Mouse (Mus musculus) lung, embryonic 16.5 days (tissue): ENCODE measurements around the gene Sh3gl1. TPM values are rescaled to one million over a fixed set of nuclear protein-coding genes. Genes with fewer than 3 reads are reported as not detected.

ENCODE experiments used
- ATAC-seq: fragments of 200-750 bp; cut with Nextera tagmentation; 2 replicates; pipeline ENCODE4 v1.8.0; 2017; ENCODE audit warnings: low read depth, mild to moderate bottlenecking, moderate library complexity
- H3K27ac ChIP-seq: fragments of 300-500 bp; sonication (generic); 2 replicates; pipeline ENCODE4 v1.5.1; 2014; ENCODE audit warnings: mild to moderate bottlenecking, control low read depth, low read length
- H3K27me3 ChIP-seq: fragments of 300-500 bp; sonication (generic); 2 replicates; pipeline ENCODE4 v1.6.1; 2014; ENCODE audit warnings: low read depth, low read length, mixed read lengths; ENCODE audit not compliant: control insufficient read depth, insufficient read depth
- H3K36me3 ChIP-seq: fragments of 300-500 bp; sonication (generic); 2 replicates; pipeline ENCODE4 v1.6.1; 2014; ENCODE audit warnings: low read length; ENCODE audit not compliant: control insufficient read depth, insufficient read depth
- H3K4me1 ChIP-seq: fragments of 300-500 bp; sonication (generic); replicated peaks from 2 replicates; pipeline ENCODE4 v1.6.1; 2014; ENCODE audit warnings: low read length, mixed read lengths; ENCODE audit not compliant: control insufficient read depth, insufficient read depth
- H3K4me2 ChIP-seq: fragments of 300-500 bp; sonication (generic); 2 replicates; pipeline ENCODE4 v1.6.1; 2014; ENCODE audit warnings: low read depth, low read length, control low read depth
- H3K4me3 ChIP-seq: fragments of 300-500 bp; sonication (generic); 2 replicates; pipeline ENCODE4 v1.5.1; 2014; ENCODE audit warnings: mild to moderate bottlenecking, low read length, control low read depth
- H3K9ac ChIP-seq: fragments of 300-500 bp; sonication (generic); 2 replicates; pipeline ENCODE4 v1.6.1; 2014; ENCODE audit warnings: low read length, control low read depth
- H3K9me3 ChIP-seq: fragments of 300-500 bp; sonication (generic); 2 replicates; pipeline ENCODE4 v1.6.1; 2016; ENCODE audit warnings: low read length; ENCODE audit not compliant: control insufficient read depth
- WGBS: fragments of 180-500 bp; shearing (Covaris S2); extraction: QIAGEN DNeasy Blood & Tissue Kit; methylation state at CpG from one replicate; pipeline ENCODE4 v1.1.7; 2014; 5-methylcytosine and 5-hydroxymethylcytosine counted together
- polyA plus RNA-seq: library from polyadenylated mRNA; unstranded; fragments of >200 nt; fragmentation: Nextera tagmentation; extraction: Ambion mirVana; gene quantifications from 2 replicates; pipeline ENCODE4 v1.2.1, GENCODE M21; 2015

The Sh3gl1 gene
- polyA plus RNA-seq, 1 experiment from 2014 or later, result 166 TPM

DNA sequence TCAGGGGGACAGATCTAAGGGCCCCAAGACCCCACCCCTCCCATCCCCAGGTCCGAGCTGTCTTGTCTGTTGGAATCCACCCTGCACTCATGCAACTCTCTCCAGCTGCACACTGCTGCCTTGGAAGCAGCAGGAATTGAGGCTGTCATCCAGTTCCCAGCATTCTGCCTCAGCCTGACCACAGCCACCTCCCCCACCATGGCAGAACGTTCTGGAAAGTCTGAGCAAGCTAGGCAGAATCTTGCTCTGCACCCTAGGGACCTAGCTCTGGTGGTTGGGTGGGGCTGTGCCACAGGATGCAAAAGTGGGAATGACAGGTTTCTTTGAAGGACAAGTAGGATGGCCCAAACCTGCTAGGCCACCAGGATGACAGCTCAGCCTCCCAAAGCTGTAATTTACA is 12.0 kb downstream of the Sh3gl1 start:
- Histone ChIP-seq H3K9ac (no peak overlapping the region), H3K4me3 (no peak overlapping the region), H3K27me3 (no peaks in the 10 kb centered on the region), H3K36me3 (peaks cover 3% of the 10 kb centered on the region), H3K4me1 (no peaks in the 10 kb centered on the region), H3K4me2 (no peak overlapping the region), H3K9me3 (no peaks in the 10 kb centered on the region), H3K27ac (no peak overlapping the region)
- WGBS, result 63% methylated on average over 2 of the region's 2 CpGs
- no peak for ATAC-seq

DNA sequence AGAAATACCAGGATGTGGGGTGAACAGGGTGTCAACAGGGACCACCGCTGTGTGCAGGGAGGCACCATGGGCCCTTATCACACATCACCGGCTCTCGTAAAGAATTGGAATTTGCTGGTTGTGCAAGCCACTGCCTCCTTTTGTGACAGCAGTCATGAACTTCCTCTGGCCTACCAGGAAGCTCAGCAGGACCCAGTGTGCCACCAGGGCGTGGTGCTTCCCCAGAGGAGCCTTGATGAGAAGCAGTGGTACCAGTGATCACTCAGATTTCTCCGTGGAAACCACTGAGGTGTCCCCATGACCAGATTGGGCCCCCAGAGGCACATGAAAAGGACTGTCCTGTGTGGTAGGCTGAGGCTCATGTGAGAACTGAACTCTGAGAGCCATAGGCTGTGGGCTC is 13.0 kb downstream of the Sh3gl1 start:
- 67% methylated on average over 5 of the region's 5 CpGs for WGBS
- no peak for ATAC-seq
- Histone ChIP-seq H3K27me3 (no peaks in the 10 kb centered on the region), H3K36me3 (peaks cover 12% of the 10 kb centered on the region), H3K4me3 (no peak overlapping the region), H3K4me2 (no peak overlapping the region), H3K27ac (no peak overlapping the region), H3K9ac (no peak overlapping the region), H3K9me3 (no peaks in the 10 kb centered on the region), H3K4me1 (no peaks in the 10 kb centered on the region)

DNA sequence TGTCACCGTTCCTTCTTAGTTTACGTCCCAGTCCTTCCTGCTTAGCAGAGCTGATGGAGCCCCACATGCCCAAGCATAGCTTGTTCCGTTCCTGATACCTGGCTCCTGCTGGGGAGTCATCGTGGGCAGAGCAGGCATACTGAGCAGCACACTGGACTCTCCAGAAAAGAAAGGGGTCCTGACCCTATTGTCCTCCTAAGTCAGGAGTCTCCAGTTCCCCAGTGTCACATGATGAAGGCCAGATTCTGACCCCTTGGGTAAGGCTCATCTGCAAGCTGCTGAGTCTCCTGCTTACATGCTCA is 13.5 kb downstream of the Sh3gl1 start:
- Histone ChIP-seq H3K9ac (no peak overlapping the region), H3K4me3 (no peak overlapping the region), H3K27me3 (no peaks in the 10 kb centered on the region), H3K27ac (no peak overlapping the region), H3K9me3 (no peaks in the 10 kb centered on the region), H3K36me3 (peaks cover 13% of the 10 kb centered on the region), H3K4me2 (no peak overlapping the region), H3K4me1 (no peaks in the 10 kb centered on the region)
- 85% methylated on average over 4 of the region's 4 CpGs for WGBS
- no peak for ATAC-seq

DNA sequence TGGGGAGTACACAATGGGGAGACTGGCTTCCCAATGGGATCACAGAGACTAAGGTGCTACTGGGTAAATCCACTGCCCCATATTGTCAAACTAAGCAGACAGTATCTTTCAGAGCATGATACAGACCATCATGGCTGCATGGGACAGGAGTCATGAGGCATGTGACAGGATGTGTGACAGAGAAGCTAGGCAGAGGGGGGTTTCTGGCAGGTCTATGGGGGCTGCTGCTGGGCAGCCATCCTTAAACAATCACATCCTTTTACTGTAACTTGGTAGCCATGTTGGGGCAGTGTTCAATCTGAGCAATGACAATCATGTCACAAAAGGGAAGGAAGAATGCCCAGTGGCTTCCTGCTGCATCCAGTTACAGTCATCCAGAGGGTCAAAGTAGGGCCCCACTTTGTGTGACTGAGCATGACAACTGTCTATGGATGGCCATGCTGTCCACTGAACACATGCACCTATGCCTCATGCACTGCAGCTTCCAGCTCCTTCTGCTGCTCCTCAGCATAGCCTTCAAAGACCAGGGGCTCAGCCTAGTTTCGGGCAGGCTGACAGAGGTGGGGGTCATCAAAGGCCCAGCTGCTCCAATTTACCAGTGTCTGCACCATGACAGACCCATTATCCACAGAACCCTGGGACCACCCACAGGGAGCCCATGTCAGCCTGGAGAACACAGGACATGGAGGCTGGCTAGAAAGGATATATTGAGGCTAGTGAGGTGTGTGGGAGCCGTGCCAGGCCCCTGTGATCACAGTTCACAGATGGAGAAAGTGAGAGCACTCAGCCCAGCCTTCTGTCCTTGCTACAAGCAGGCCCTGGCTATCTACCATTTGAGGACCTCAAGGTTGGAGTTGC is 14.1 kb downstream of the Sh3gl1 start:
- Histone ChIP-seq H3K27ac (no peak overlapping the region), H3K4me2 (no peak overlapping the region), H3K36me3 (peaks cover 19% of the 10 kb centered on the region), H3K9me3 (no peaks in the 10 kb centered on the region), H3K4me3 (no peak overlapping the region), H3K4me1 (no peaks in the 10 kb centered on the region), H3K27me3 (no peaks in the 10 kb centered on the region), H3K9ac (no peak overlapping the region)
- ATAC-seq, result no peak
- WGBS, result 81% methylated on average over 2 of the region's 2 CpGs

DNA sequence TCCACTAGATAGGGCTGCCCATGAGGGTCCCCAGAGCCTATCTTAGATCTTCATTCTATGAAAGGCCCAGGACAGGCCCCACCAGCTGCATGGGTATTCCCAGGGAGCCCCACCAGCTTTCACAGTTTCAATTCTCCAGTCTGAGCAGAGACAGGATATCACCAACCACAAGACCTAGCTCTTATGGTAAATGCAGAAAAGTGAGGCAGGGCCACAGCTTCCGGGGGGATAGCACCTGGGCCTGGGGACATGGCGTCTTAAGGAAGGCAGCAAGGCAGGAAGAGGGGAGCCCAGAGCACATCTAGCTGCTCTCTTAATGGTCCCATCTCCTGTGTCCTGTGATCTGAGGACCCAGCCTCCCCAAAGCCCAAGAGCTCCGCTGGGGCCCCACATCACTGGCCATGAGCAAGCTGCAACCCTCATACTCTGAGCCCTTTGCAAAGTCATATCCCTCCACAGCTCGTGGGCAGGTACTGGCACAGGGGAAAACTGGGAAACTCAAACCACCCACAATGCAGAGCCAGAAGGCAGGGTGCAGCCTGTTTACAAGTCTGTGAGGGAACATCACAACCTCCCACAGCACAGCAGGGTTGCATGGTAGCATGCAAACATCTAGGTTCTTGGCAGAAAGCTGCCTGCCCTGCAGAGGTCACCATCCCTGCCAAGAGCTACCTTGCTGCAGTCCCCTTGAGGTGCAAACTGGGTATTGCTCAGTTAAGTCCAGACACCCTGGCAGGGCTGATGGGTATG is 15.1 kb downstream of the Sh3gl1 start:
- Histone ChIP-seq H3K27me3 (no peaks in the 10 kb centered on the region), H3K4me1 (no peaks in the 10 kb centered on the region), H3K36me3 (peaks cover 28% of the 10 kb centered on the region), H3K4me2 (no peak overlapping the region), H3K9me3 (no peaks in the 10 kb centered on the region), H3K27ac (no peak overlapping the region), H3K9ac (no peak overlapping the region), H3K4me3 (no peak overlapping the region)
- ATAC-seq, result no peak
- 81% methylated on average over 4 of the region's 4 CpGs for WGBS

DNA sequence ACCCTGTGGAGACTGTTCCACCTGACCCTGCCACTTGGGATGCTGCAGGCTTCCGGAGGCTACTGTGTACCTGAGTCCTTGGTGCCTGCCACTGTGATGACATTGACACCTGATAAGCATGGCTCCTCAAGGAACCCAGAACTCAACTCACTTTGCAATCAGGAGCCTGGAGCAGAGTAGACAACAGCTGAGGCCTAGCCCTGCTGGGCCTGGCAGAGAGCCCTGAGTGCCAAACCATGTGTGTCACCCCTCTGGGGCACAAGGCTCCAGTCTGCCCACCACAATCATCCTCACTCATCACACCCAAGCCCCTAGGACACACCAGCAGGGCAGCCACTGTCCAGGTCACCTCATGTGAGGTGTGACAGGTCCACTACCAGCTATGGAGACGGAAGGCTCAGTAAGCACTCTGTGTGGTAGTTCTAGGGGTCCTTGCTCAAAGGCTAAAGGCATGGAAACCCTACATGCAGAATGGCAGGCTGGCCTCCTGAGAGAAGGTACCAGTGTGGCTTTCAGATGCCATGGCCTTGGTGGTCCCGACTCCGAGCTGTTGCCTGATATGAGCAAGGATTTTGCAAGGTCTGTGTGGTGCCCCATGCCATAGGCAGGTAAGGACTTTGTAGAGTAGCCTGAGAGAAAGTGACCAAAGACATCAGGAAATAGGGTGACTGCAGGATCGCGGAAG is 15.9 kb downstream of the Sh3gl1 start:
- 89% methylated on average over 6 of the region's 6 CpGs for WGBS
- H3K9me3 ChIP-seq, result no peaks in the 10 kb centered on the region
- no peak overlapping the region for H3K27ac ChIP-seq
- H3K4me1 ChIP-seq, result no peaks in the 10 kb centered on the region
- no peak for ATAC-seq
- no peak overlapping the region for H3K9ac ChIP-seq
- no peaks in the 10 kb centered on the region for H3K27me3 ChIP-seq
- H3K36me3 ChIP-seq, result peaks cover 36% of the 10 kb centered on the region
- no peak overlapping the region for H3K4me2 ChIP-seq
- H3K4me3 ChIP-seq, result no peak overlapping the region

DNA sequence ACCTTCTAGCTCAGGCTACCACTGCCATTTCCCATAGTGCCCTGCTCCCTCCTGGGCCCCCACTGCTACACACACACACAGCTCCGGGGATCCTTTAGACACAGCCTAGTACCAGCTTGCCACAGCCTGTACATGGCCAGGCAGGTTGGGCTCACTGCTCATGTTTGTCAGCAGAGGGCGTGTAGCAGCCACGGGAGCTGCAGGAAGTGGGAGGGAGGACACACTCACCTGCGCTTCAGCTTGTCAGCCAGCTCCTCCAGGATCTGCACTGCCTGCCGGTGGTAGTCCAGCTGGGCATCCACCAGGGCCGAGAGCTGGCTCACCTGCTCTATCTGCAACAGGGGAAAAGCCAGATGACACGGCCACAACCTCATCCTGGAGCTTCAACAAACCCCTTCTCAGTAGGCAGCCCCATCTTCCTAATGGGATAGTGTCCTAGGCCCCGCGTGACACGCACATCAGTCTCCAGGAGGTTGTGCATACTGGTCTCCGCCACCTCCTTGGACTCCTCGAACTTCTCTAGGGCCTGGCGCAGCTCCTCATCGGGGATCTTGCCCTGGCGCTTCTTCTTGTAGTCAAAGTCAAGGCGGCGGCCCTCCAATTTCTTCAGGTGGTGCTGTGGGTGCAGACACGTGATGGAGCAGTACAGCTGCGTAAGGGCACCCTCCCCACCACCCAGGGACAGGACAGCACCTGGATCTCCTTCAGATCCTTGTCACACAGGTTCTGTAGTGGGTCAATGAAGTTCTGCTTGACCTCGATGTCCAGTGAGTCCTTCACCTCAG is 17.9 kb downstream of the Sh3gl1 start:
- H3K9me3 ChIP-seq, result peaks cover under 1% of the 10 kb centered on the region; the same call in 1 of the 2 replicates
- 0 out of 2 replicates have a peak, but pooled peaks have one; percentile 21 for ATAC-seq
- WGBS, result 71% methylated on average over 20 of the region's 20 CpGs
- H3K4me2 ChIP-seq, result no peak overlapping the region
- no peak overlapping the region for H3K9ac ChIP-seq
- no peaks in the 10 kb centered on the region for H3K4me1 ChIP-seq
- H3K27ac ChIP-seq, result no peak overlapping the region
- peaks cover 49% of the 10 kb centered on the region for H3K36me3 ChIP-seq
- H3K4me3 ChIP-seq, result no peak overlapping the region
- H3K27me3 ChIP-seq, result no peaks in the 10 kb centered on the region

DNA sequence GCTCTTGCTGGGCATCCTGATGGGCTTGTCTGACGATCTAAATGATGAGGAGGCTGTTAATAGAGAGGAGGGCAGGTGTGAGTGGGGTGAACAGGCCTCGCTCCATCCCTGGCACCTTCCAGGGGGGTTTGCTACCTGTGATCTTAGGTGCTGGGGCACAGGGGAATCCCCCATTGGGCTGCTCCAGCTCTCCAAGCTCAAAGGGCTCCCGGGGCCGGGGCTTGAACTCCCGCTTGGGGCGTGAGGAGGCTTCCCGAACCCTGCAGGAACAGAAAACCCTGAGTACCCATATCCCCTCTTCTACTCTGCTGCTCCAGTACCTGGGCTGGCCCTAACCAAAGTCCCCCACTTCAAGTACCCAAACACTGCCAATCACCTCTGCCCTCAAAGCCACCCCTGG is 18.6 kb downstream of the Sh3gl1 start:
- 0 out of 2 replicates have a peak, but pooled peaks have one; percentile 4 for ATAC-seq
- Histone ChIP-seq H3K4me1 (no peaks in the 10 kb centered on the region), H3K27ac (no peak overlapping the region), H3K27me3 (no peaks in the 10 kb centered on the region), H3K4me2 (no peak overlapping the region), H3K9me3 (peaks cover 2% of the 10 kb centered on the region; the same call in 1 of the 2 replicates), H3K4me3 (no peak overlapping the region), H3K36me3 (peaks cover 54% of the 10 kb centered on the region), H3K9ac (no peak overlapping the region)
- 85% methylated on average over 7 of the region's 7 CpGs for WGBS
